Mouse (Mus musculus) lung, postnatal 0 days (tissue): ENCODE measurements around the gene Atf6.

Experiments
- CTCF ChIP-seq: IDR thresholded peaks from 2 replicates; pipeline ENCODE4 v1.5.1; 2016; ENCODE audit warnings: antibody characterized with exemption, mild to moderate bottlenecking
- EP300 ChIP-seq: IDR thresholded peaks from 2 replicates; pipeline ENCODE4 v1.6.1; 2016; ENCODE audit warnings: antibody characterized with exemption, mild to moderate bottlenecking, control low read depth

GRCm38 (mm10) chr1:170891646-170892045, 24.1 kb upstream of the Atf6 start:
- TF ChIP-seq EP300, result no peak
- TF ChIP-seq CTCF, result no peak
